Mouse (Mus musculus) forebrain, embryonic 11.5 days (tissue): Measurements from ENCODE around the gene Mrnip. TPM values are rescaled to one million over a fixed set of nuclear protein-coding genes. Genes with fewer than 3 reads are reported as not detected.
A peak's percentile ranks its signal among the peaks of the same experiment; 100 is the strongest.

Experiments used
- ATAC-seq: fragments of 200-750 bp; cut with Nextera tagmentation; replicated peaks from 2 replicates; pipeline ENCODE4 v1.8.0; 2017; ENCODE audit warnings: moderate TSS enrichment; ENCODE audit not compliant: low FRiP score
- DNase-seq: peaks from one replicate; pipeline ENCODE4 v3.0.0-alpha.2; 2017; ENCODE audit warnings: low spot score
- H3K27ac ChIP-seq: fragments of 300-500 bp; sonication (generic); 2 replicates; pipeline ENCODE4 v1.5.1; 2014; ENCODE audit warnings: low read depth, low read length
- H3K27me3 ChIP-seq: fragments of 300-500 bp; sonication (generic); 2 replicates; pipeline ENCODE4 v1.6.1; 2014; ENCODE audit warnings: mild to moderate bottlenecking, low read length, mixed read lengths; ENCODE audit not compliant: control insufficient read depth, insufficient read depth
- H3K36me3 ChIP-seq: fragments of 300-500 bp; sonication (generic); 2 replicates; pipeline ENCODE4 v1.6.1; 2014; ENCODE audit warnings: mild to moderate bottlenecking, low read length, moderate library complexity, mixed read lengths; ENCODE audit not compliant: control insufficient read depth, insufficient read depth
- H3K4me1 ChIP-seq: fragments of 300-500 bp; sonication (generic); replicated peaks from 2 replicates; pipeline ENCODE4 v1.6.1; 2014; ENCODE audit warnings: low read length, mixed read lengths; ENCODE audit not compliant: control insufficient read depth, insufficient read depth
- H3K4me2 ChIP-seq: fragments of 300-500 bp; sonication (generic); 2 replicates; pipeline ENCODE4 v1.6.1; 2014; ENCODE audit warnings: low read depth, mild to moderate bottlenecking, low read length, moderate library complexity, mixed read lengths; ENCODE audit not compliant: severe bottlenecking
- H3K4me3 ChIP-seq: fragments of 300-500 bp; sonication (generic); 2 replicates; pipeline ENCODE4 v1.5.1; 2014; ENCODE audit warnings: low read depth, low read length
- H3K9ac ChIP-seq: fragments of 300-500 bp; sonication (generic); 2 replicates; pipeline ENCODE4 v1.6.1; 2014; ENCODE audit warnings: low read length
- H3K9me3 ChIP-seq: fragments of 300-500 bp; sonication (generic); 2 replicates; pipeline ENCODE4 v1.6.1; 2016; ENCODE audit warnings: low read length, mixed read lengths; ENCODE audit not compliant: control insufficient read depth
- WGBS: fragments of 180-500 bp; shearing (Covaris S2); extraction: QIAGEN DNeasy Blood & Tissue Kit; methylation state at CpG from one replicate; pipeline ENCODE4 v1.1.7; 2014; 5-methylcytosine and 5-hydroxymethylcytosine counted together
- polyA plus RNA-seq: library from polyadenylated mRNA; unstranded; fragments of >200 nt; fragmentation: Nextera tagmentation; extraction: Ambion mirVana; gene quantifications from 2 replicates; pipeline ENCODE4 v1.2.1, GENCODE M21; 2014

Mrnip gene
- polyA plus RNA-seq, 1 experiment from 2014 or later, result 21.1 TPM

DNA sequence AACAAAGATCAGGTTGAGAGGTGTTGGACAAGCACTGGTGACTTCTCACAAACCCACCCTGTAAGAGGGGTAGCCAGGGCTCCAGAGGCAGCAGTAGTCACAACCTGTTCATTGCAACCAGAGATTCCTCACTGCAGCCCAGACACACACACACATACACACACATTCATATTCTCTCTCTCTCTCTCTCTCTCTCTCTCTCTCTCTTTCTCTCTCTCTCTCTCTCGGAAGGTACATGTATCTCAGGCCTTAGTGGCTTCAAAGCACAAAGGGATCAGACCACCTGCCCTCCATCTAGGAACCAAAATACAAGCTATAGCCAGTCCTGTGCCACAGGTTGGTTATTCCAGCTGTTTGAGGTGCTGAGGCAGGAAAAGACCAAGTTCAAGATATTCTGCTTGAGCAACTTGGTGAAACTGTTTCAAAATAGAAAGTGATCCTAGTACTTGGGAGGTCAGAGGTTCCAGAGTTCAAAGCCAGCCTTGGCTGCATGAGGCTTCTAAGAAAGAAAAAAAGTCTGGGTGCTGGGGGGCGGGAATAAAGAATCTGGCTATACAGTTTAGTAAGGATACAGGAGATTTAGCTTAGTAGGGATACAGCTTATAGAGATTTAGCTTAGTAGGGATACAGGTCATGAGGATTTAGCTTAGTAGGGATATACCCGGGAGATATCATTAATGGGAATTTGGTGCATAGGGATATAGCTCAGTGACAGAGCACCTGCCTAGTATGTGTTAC, 37.2 kb downstream of the Mrnip start:
- Histone ChIP-seq H3K36me3 (peaks cover 3% of the 10 kb centered on the region; the same call in 1 of the 2 replicates), H3K4me3 (peak overlapping the region; percentile 72; the same call in 1 of the 2 replicates), H3K9me3 (no peaks in the 10 kb centered on the region), H3K9ac (no peak overlapping the region), H3K27ac (no peak overlapping the region), H3K4me1 (peaks cover 4% of the 10 kb centered on the region; the same call in 1 of the 2 replicates), H3K4me2 (peak overlapping the region; percentile 63; the same call in 1 of the 2 replicates), H3K27me3 (no peaks in the 10 kb centered on the region)
- ATAC-seq (no peak), DNase-seq (no peak)
- WGBS, result 84% methylated on average over 3 of the region's 3 CpGs

DNA sequence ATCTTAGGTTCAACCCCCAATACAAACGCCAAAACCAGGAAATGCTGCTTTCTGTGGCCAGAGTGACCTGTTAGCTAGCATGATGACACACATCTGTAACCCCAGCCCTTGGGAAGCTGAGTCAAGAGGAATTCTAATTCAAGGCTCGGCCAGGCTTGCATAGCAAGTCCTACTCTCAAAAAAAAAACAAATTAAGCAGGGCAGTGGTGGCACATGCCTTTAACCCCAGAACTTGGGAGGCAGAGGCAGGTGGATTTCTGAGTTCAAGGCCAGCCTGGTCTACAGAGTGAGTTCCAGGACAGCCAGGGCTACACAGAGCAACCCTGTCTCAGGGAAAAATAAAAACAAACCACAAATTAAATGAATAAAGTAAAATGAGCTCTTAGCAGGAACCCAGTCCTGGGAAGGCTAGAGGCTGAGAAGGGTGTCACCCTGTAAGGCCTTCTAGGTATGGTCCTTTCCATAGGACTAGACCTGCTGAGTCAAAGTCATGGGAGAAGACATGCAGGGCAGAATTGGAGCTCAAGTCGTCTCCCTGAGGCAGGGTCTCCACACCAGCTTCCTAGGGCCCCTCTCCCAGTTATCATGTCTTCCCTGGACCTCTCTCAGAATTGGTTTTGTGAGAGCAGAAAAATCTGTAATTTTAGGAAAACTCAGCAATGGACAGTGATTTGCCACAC, 38.0 kb downstream of the Mrnip start:
- no peak for DNase-seq
- Histone ChIP-seq H3K4me1 (peaks cover 4% of the 10 kb centered on the region; the same call in 1 of the 2 replicates), H3K9me3 (no peaks in the 10 kb centered on the region), H3K27me3 (no peaks in the 10 kb centered on the region), H3K9ac (no peak overlapping the region), H3K4me2 (no peak overlapping the region), H3K36me3 (no peaks in the 10 kb centered on the region; the same call in 1 of the 2 replicates), H3K4me3 (no peak overlapping the region), H3K27ac (no peak overlapping the region)
- 81% methylated on average over 3 of the region's 3 CpGs for WGBS
- ATAC-seq, result no peak

DNA sequence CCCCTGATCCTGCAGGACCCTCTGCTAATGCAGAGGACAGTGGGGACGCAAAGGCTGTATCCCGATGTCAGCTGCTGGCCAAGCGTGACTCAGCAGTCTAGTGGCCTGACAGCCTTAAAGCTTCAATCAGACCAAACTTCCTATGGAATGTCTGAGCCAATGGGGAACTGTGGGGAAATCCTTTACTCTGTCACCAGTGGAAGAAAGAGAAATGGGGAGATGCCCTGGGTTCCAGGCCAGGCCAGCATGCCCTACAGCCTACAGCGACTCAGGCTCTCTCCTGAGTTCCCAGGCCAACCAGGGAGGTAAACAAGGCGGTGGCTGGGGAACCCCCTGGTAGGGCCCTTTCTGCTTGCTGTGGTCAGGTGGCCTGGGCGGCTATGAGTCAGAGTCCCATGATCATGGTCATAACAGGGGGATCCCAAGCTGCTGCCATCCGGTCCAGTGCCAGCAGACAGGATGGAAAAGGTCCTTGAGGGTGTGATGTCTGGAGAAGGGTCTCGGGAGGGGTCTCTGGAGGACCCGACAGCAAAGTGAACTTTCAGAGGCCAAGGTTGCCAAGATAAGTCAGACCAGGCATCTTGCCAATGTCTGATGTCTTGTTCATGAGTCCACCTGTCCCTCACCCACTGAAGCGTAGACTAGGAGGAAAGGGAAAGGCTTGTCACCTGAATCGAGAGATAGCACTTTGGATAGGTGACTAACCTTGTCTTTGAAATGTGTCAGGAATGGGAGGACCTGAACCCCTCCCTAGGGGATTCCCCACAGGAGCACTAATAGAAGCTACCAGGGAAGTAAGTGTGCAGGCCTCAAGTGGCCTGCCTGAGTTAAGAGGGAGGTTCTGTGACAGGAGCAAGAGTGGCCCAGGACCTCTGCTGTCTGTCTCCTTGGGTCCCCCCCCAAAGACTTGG, 38.9 kb downstream of the Mrnip start:
- Histone ChIP-seq H3K9ac (no peak overlapping the region), H3K4me1 (peaks cover 4% of the 10 kb centered on the region; the same call in 1 of the 2 replicates), H3K4me2 (no peak overlapping the region), H3K4me3 (no peak overlapping the region), H3K27ac (no peak overlapping the region), H3K27me3 (no peaks in the 10 kb centered on the region), H3K36me3 (no peaks in the 10 kb centered on the region), H3K9me3 (no peaks in the 10 kb centered on the region)
- DNase-seq (no peak), ATAC-seq (no peak)
- 70% methylated on average over 11 of the region's 11 CpGs for WGBS

- no peak overlapping the region for H3K4me2 ChIP-seq
- no peak overlapping the region for H3K4me3 ChIP-seq
- ATAC-seq (no peak), DNase-seq (no peak)
- no peak overlapping the region for H3K9ac ChIP-seq
- WGBS, result 94% methylated on average over 6 of the region's 6 CpGs
- no peaks in the 10 kb centered on the region for H3K9me3 ChIP-seq
- H3K27me3 ChIP-seq, result no peaks in the 10 kb centered on the region
- no peaks in the 10 kb centered on the region for H3K36me3 ChIP-seq
- H3K27ac ChIP-seq, result no peak overlapping the region
- peaks cover 4% of the 10 kb centered on the region; the same call in 1 of the 2 replicates for H3K4me1 ChIP-seq
These were observed 40.4 kb downstream of the Mrnip start for GRCm38 (mm10) chr11:50214631-50215030.

GRCm38 (mm10) chr11:50215633-50216032, 41.4 kb downstream of the Mrnip start:
- Histone ChIP-seq H3K9ac (no peak overlapping the region), H3K9me3 (no peaks in the 10 kb centered on the region), H3K4me2 (no peak overlapping the region), H3K27ac (no peak overlapping the region), H3K36me3 (no peaks in the 10 kb centered on the region), H3K4me3 (no peak overlapping the region), H3K27me3 (no peaks in the 10 kb centered on the region), H3K4me1 (peaks cover 4% of the 10 kb centered on the region; the same call in 1 of the 2 replicates)
- no peak for ATAC-seq
- 24% methylated on average over 9 of the region's 9 CpGs for WGBS
- DNase-seq, result no peak

DNA sequence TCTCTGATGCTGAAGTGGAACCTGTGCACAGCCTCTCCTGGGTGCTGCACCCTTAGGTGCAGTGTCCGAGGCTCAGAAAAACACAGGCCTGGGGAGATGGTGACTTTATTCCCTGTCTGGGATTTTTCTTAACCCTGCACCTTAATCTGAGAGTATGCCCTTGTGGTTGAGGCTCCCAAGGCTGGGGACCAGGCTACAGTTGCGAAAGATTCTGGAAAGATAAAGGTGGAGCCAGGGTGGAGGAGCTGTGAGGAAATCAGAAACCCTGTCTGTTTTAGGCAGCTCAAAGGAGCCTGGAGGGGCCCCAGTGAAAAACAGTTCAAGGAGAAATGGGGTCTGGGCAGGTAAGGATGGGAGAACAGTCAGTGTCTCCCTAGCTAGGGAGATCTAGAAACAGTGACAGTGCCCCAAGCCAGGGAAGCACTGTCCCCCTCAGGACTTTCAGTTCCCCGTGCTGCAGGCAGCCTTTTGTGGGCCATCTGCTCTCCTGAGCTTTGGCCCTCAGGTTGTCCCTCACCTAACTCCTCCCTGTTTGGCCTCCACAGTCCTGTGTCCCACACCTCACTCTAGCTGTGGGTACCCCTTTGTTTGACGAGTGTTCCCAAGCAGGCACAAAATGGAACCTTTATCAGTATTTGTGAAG, 42.6 kb downstream of the Mrnip start:
- Histone ChIP-seq H3K9me3 (no peaks in the 10 kb centered on the region), H3K27ac (no peak overlapping the region), H3K27me3 (no peaks in the 10 kb centered on the region), H3K4me3 (no peak overlapping the region), H3K4me1 (peaks cover 4% of the 10 kb centered on the region; the same call in 1 of the 2 replicates), H3K36me3 (no peaks in the 10 kb centered on the region), H3K4me2 (no peak overlapping the region), H3K9ac (no peak overlapping the region)
- DNase-seq (no peak), ATAC-seq (no peak)
- 78% methylated on average over 4 of the region's 4 CpGs for WGBS

GRCm38 (mm10) chr11:50217811-50218210, 43.6 kb downstream of the Mrnip start:
- H3K36me3 ChIP-seq, result no peaks in the 10 kb centered on the region

GRCm38 (mm10) chr11:50219833-50220232, 45.6 kb downstream of the Mrnip start:
- Histone ChIP-seq H3K27me3 (peaks cover 2% of the 10 kb centered on the region; the same call in 1 of the 2 replicates), H3K9me3 (no peaks in the 10 kb centered on the region), H3K4me3 (no peak overlapping the region), H3K4me2 (no peak overlapping the region), H3K27ac (no peak overlapping the region), H3K4me1 (peaks cover 10% of the 10 kb centered on the region; the same call in 1 of the 2 replicates), H3K36me3 (no peaks in the 10 kb centered on the region), H3K9ac (no peak overlapping the region)
- 52% methylated on average over 2 of the region's 2 CpGs for WGBS
- DNase-seq, result no peak
- ATAC-seq, result no peak

More at GRCm38 (mm10) chr11:50217811-50218210, 43.6 kb downstream of the Mrnip start:
- no peak overlapping the region for H3K9ac ChIP-seq
- H3K27me3 ChIP-seq, result no peaks in the 10 kb centered on the region
- H3K4me3 ChIP-seq, result no peak overlapping the region
- WGBS, result 61% methylated on average over 4 of the region's 4 CpGs
- ATAC-seq (no peak), DNase-seq (no peak)
- H3K4me1 ChIP-seq, result peaks cover 4% of the 10 kb centered on the region; the same call in 1 of the 2 replicates
- H3K27ac ChIP-seq, result no peak overlapping the region
- no peak overlapping the region for H3K4me2 ChIP-seq
- no peaks in the 10 kb centered on the region for H3K9me3 ChIP-seq
